Mouse (Mus musculus) lung, embryonic 14.5 days (tissue): ENCODE data around the gene Slc26a3. TPM values are rescaled to one million over a fixed set of nuclear protein-coding genes. Genes with fewer than 3 reads are reported as not detected.

Experiments
- ATAC-seq: fragments of 200-750 bp; cut with Nextera tagmentation; 2 replicates; pipeline ENCODE4 v1.8.0; 2017; ENCODE audit warnings: mild to moderate bottlenecking, moderate TSS enrichment, moderate library complexity; ENCODE audit not compliant: insufficient read depth
- DNase-seq: peaks from one replicate; pipeline ENCODE4 v3.0.0-alpha.2; 2015
- H3K27ac ChIP-seq: fragments of 300-500 bp; sonication (generic); 2 replicates; pipeline ENCODE4 v1.5.1; 2014; ENCODE audit warnings: low read depth, mild to moderate bottlenecking, moderate library complexity
- H3K27me3 ChIP-seq: fragments of 300-500 bp; sonication (generic); 2 replicates; pipeline ENCODE4 v1.6.1; 2014; ENCODE audit warnings: low read length, control low read depth; ENCODE audit not compliant: insufficient read depth
- H3K36me3 ChIP-seq: fragments of 300-500 bp; sonication (generic); 2 replicates; pipeline ENCODE4 v1.6.1; 2014; ENCODE audit warnings: control low read depth; ENCODE audit not compliant: insufficient read depth
- H3K4me1 ChIP-seq: fragments of 300-500 bp; sonication (generic); 2 replicates; pipeline ENCODE4 v1.6.1; 2014; ENCODE audit warnings: antibody characterized with exemption, control low read depth; ENCODE audit not compliant: insufficient read depth
- H3K4me2 ChIP-seq: fragments of 300-500 bp; sonication (generic); 2 replicates; pipeline ENCODE4 v1.6.1; 2014; ENCODE audit warnings: mild to moderate bottlenecking
- H3K4me3 ChIP-seq: fragments of 300-500 bp; sonication (generic); 2 replicates; pipeline ENCODE4 v1.5.1; 2014; ENCODE audit warnings: low read depth, low read length
- H3K9ac ChIP-seq: fragments of 300-500 bp; sonication (generic); 2 replicates; pipeline ENCODE4 v1.6.1; 2014
- H3K9me3 ChIP-seq: fragments of 300-500 bp; sonication (generic); 2 replicates; pipeline ENCODE4 v1.6.1; 2016; ENCODE audit warnings: low read depth, low read length, control low read depth
- CTCF ChIP-seq: IDR thresholded peaks from 2 replicates; pipeline ENCODE4 v1.5.1; 2016; ENCODE audit warnings: antibody characterized with exemption, low read depth
- WGBS: fragments of 180-500 bp; shearing (Covaris S2); extraction: QIAGEN DNeasy Blood & Tissue Kit; methylation state at CpG from one replicate; pipeline ENCODE4 v1.1.7; 2014; 5-methylcytosine and 5-hydroxymethylcytosine counted together
- polyA plus RNA-seq: library from polyadenylated mRNA; unstranded; fragments of >200 nt; fragmentation: Nextera tagmentation; extraction: Ambion mirVana; gene quantifications from 2 replicates; pipeline ENCODE4 v1.2.1, GENCODE M21; 2014

The Slc26a3 gene
- polyA plus RNA-seq, 1 experiment from 2014 or later, result not detected

DNA sequence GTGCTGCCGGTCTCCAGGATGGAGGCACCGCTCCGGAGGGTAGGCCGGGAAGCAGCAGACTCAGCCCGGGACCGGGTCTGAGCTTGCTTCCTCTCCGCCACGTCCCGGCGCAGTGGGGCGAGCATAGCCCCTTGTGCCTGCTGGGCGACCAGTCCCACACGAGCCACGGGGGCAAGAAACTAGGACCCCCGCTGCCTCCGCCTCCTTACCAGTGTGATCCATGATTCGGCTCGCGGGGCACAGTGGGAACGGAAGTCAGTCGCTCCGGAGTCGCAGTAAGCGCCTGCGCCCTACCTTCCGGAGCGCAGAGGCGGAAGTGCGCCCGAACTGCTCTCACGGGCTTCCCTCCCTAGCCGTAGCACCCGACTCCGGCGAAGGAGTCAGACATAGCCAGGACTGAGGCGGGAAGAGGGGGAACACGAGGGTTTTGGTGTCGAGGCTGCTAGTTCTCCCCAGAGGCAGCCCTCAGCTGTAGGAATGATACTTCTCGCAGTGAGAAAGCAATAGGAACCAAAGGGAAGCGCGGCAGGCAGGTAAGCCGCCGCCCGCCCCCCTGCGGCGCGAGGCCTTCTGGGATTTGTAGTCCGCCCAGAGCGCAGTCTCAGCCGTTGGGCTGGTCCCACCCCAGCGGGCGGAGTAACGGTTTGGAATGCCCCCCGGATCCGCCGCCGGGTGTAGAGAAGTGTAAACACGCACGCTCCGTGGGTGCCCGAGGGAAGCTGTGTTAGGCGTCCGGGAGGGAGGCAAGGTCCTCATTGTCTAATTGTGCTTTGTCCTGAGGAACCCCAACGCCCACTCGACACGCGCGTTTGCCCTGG lies 108.9 kb downstream of the Slc26a3 start, which contains the start of gene Cbll1:
Gene Cbll1 (minus strand): TSS at position 303 of the 818 bp plus-strand sequence.
- peak; percentile 99 for ATAC-seq

DNA sequence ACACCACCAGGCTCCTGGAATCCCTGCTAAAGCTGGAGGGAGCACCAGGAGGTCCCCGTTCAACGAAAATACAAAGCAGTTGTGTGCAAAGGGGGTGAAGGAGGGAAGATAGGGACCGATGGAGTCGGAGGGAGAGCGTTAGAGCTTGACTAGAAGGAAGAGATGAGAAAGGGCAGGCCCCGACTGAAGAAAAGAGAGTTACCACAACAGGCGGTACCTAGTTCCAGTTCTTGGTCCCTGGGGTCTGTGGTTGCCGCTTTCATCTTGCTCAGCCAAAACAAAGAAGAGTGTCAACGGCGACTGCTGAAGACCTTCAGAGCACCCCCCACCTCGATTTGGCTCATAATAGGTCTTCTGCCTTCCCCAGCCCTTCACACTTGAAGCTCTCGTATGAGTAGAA lies 109.5 kb downstream of the Slc26a3 start:
- DNase-seq, result no peak
- Histone ChIP-seq H3K36me3 (no peaks in the 10 kb centered on the region), H3K4me3 (peak overlapping the region; percentile 87), H3K4me1 (no peaks in the 10 kb centered on the region), H3K9ac (peak overlapping the region; percentile 81), H3K9me3 (no peaks in the 10 kb centered on the region), H3K27me3 (no peaks in the 10 kb centered on the region), H3K27ac (peak overlapping the region; percentile 84), H3K4me2 (peak overlapping the region; percentile 81)
- no peak for TF ChIP-seq CTCF
- 7% methylated on average over 12 of the region's 12 CpGs for WGBS
- no peak for ATAC-seq

More for the DNA sequence above, 108.9 kb downstream of the Slc26a3 start, which contains the start of gene Cbll1:
- H3K4me2 ChIP-seq, result peak within 1 kb of the TSS; percentile 81
- H3K9ac ChIP-seq, result peak within 1 kb of the TSS; percentile 81
- H3K36me3 ChIP-seq, result peaks cover under 1% of the 10 kb centered on the region
- no peaks in the 10 kb centered on the region for H3K9me3 ChIP-seq
- peak within 1 kb of the TSS; percentile 84 for H3K27ac ChIP-seq
- H3K27me3 ChIP-seq, result no peaks in the 10 kb centered on the region
- WGBS, result under 1% methylated on average over 68 of the region's 68 CpGs
- no peak for TF ChIP-seq CTCF
- H3K4me1 ChIP-seq, result no peaks in the 10 kb centered on the region
- peak within 1 kb of the TSS; percentile 87 for H3K4me3 ChIP-seq
- DNase-seq, result peak; percentile 97

DNA sequence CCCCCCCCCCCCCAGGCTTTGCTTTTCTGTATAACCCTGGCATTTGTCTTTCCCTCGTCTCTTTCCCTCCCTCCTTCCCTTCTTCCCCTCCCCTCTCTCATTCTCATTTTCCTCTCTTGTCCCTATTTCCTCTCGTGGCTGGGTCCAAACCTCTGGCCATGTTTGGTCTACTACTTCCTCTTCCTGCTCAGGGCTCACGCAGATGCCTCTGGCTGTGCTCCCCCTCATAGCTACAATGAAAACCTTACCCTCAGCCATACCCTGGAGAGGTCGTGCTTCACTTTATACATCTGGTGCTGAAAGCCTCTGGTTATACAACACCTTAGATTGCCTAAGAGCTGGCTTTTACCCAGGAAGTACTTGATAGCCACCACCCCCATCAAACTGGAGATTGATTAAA lies 110.6 kb downstream of the Slc26a3 start:
- H3K27me3 ChIP-seq, result no peaks in the 10 kb centered on the region
- DNase-seq (no peak), ATAC-seq (no peak)
- H3K36me3 ChIP-seq, result no peaks in the 10 kb centered on the region
- no peak overlapping the region for H3K9ac ChIP-seq
- TF ChIP-seq CTCF, result no peak
- WGBS, result 45% methylated on average over 4 of the region's 4 CpGs
- no peaks in the 10 kb centered on the region for H3K9me3 ChIP-seq
- H3K4me1 ChIP-seq, result no peaks in the 10 kb centered on the region
- H3K4me2 ChIP-seq, result no peak overlapping the region
- no peak overlapping the region for H3K4me3 ChIP-seq
- no peak overlapping the region for H3K27ac ChIP-seq

DNA sequence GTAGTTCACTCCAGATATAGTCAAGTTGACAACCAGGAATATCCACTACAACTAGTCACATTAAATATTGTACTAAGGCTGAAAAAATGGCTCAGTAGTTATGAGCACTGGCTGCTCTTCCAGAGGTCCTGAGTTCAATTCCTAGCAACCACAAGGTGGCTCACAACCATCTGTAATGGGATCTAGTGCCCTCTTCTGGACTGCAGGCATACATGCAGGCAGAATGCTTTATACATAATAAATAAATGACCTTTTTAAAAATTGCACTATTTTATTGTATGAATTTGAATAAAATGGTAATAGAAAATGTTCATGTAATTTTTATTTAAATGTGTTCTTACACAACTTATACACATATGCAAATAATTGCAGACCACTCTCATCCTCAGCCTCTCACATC lies 112.5 kb downstream of the Slc26a3 start:
- Histone ChIP-seq H3K36me3 (no peaks in the 10 kb centered on the region), H3K27ac (no peak overlapping the region)

DNA sequence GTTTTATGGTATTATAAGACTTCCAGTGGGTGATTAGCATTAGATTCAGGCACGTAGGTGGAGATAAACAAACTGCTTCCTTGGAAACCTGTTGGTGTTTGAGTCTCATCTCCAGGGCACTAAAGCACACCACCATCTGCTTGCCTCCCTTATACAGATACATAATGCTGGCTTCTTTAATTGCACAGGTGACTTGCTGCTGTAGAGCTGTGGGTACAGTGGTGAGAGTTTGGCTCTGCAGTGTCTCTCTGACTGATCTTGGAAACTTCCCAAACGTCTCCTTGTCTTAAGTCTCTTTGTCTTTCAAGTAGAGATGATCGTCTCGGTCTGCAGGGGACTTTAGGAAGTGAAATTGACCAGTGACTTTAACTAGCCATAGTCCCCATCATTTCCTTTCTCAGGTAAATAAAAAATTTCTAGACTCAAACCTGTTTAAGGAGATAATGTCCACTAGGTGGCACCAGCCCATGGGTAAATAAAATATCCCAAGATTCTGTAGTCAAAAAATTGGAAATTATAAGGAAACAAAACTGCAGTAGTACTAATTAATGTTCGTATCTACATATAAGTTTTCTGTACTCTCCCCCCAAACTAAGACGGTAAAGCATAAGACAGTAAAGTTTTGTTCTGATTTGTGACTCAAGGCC lies 117.2 kb downstream of the Slc26a3 start:
- H3K27me3 ChIP-seq, result no peaks in the 10 kb centered on the region
- ATAC-seq, result no peak
- no peak overlapping the region for H3K27ac ChIP-seq
- no peak overlapping the region for H3K4me3 ChIP-seq
- H3K9me3 ChIP-seq, result no peaks in the 10 kb centered on the region
- 41% methylated on average over 6 of the region's 6 CpGs for WGBS
- TF ChIP-seq CTCF, result peak; percentile 63
- H3K36me3 ChIP-seq, result no peaks in the 10 kb centered on the region
- H3K4me1 ChIP-seq, result no peaks in the 10 kb centered on the region
- no peak overlapping the region for H3K4me2 ChIP-seq
- peak; percentile 79 for DNase-seq
- no peak overlapping the region for H3K9ac ChIP-seq

More for the DNA sequence above, 112.5 kb downstream of the Slc26a3 start:
- H3K4me2 ChIP-seq, result no peak overlapping the region
- no peak overlapping the region for H3K9ac ChIP-seq
- DNase-seq (no peak), ATAC-seq (no peak)
- H3K9me3 ChIP-seq, result no peaks in the 10 kb centered on the region
- H3K4me1 ChIP-seq, result no peaks in the 10 kb centered on the region
- no peaks in the 10 kb centered on the region for H3K27me3 ChIP-seq
- peak; percentile 48 for TF ChIP-seq CTCF
- no peak overlapping the region for H3K4me3 ChIP-seq

DNA sequence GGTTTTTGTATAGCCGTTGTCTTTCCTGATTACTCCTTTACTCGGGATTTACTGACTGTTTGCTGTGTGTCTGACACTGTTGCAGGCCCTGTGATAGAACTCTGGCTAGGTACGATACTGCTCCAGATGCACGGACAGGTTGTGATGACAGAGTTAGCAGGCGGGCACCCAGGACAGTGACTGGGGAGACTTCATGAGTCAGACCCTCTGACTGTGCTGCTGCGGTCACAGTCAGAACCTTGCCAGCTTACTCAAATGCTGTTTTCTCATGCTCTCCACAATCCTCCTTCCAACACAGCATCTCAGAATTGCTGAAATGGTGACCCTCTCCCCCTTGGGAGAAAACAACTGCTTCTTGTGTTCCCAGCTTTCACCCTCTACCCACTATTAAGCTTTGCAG lies 117.8 kb downstream of the Slc26a3 start:
- H3K4me3 ChIP-seq, result no peak overlapping the region
- H3K36me3 ChIP-seq, result no peaks in the 10 kb centered on the region
- no peak for DNase-seq
- H3K27ac ChIP-seq, result no peak overlapping the region
- no peak for TF ChIP-seq CTCF
- WGBS, result 70% methylated on average over 6 of the region's 6 CpGs
- H3K4me2 ChIP-seq, result no peak overlapping the region
- H3K9me3 ChIP-seq, result no peaks in the 10 kb centered on the region
- no peaks in the 10 kb centered on the region for H3K4me1 ChIP-seq
- no peaks in the 10 kb centered on the region for H3K27me3 ChIP-seq
- ATAC-seq, result no peak
- H3K9ac ChIP-seq, result no peak overlapping the region

GRCm38 (mm10) chr12:31511218-31511617 lies 120.5 kb downstream of the Slc26a3 start:
- WGBS, result 50% methylated on average over 5 of the region's 5 CpGs
- Histone ChIP-seq H3K9me3 (no peaks in the 10 kb centered on the region), H3K27ac (no peak overlapping the region), H3K27me3 (no peaks in the 10 kb centered on the region), H3K9ac (no peak overlapping the region), H3K36me3 (no peaks in the 10 kb centered on the region), H3K4me1 (no peaks in the 10 kb centered on the region), H3K4me3 (no peak overlapping the region), H3K4me2 (no peak overlapping the region)
- ATAC-seq, result no peak
- no peak for DNase-seq
- no peak for TF ChIP-seq CTCF
